Mouse (Mus musculus) CH12.LX (cell line): ENCODE results near the gene Ildr1.

Source experiments
- CTCF ChIP-seq, 2 experiments: IDR thresholded peaks in 1 of 2; conservative IDR thresholded peaks in 1 of 2; 2 replicates each; pipeline ENCODE4 v1.5.1; 2011 to 2012; ENCODE audit warnings: low read depth in 2 of 2, low read length in 2 of 2, improper control_type of control experiment in 1 of 2, inconsistent platforms in 1 of 2, mild to moderate bottlenecking in 1 of 2, moderate library complexity in 1 of 2
- HCFC1 ChIP-seq: IDR thresholded peaks from 2 replicates; pipeline ENCODE4 v1.6.1; 2012; ENCODE audit warnings: low read depth, mild to moderate bottlenecking, inconsistent platforms, low read length, improper control_type of control experiment
- TCF12 ChIP-seq: IDR thresholded peaks from 2 replicates; pipeline ENCODE4 v1.6.1; 2014; ENCODE audit warnings: low read depth, mild to moderate bottlenecking, inconsistent platforms, low read length, improper control_type of control experiment
- ZNF384 ChIP-seq: IDR thresholded peaks from 2 replicates; pipeline ENCODE4 v1.6.1; 2012; ENCODE audit warnings: low read depth, low read length, improper control_type of control experiment, inconsistent platforms

DNA sequence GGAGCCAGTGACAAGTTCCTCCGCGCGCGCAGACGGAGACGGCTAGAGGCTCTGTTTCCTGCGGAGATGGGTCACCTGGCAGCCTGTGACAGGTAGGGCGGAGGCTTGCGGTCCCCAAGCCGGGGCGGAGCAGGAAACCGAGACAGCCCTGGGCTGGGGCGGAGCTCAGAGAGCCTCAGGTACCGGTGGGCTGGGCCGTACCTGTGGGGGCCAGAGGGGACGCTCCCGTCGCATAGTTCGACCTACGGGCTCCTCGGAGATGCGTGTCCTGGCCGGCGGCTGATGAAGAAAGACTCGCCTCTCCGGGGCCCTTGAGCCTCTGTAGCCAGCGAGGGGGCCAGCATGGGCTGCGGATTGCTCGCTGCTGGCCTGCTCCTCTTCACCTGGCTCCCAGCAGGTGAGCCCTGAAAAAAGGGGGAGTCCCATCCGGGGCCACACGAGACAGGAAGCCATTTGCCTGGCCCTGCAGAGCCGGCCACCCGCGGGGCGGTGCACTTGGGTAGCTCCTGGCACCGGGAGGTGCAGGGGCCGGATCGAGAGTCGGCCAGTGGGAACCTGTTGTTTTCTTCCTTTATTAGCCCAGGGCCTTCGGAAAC, at the start of gene Ildr1:
- TF ChIP-seq HCFC1 (no peak), CTCF (conservative IDR thresholded peaks at IDR 0.05 in 1 of 2, IDR thresholded peaks at IDR 0.05 in 1 of 2; ENCODE audit: low read depth in 2 of 2, low read length in 2 of 2) (no peak), ZNF384 (no peak), TCF12 (no peak)
